Mouse (Mus musculus): ENCODE results near the gene Bst1.

Gene Bst1

GRCm38 (mm10) chr5:43860670-43861431 is 42.2 kb downstream of the Bst1 start:
- no peak for DNase-seq

GRCm38 (mm10) chr5:43863642-43864041 is 45.0 kb downstream of the Bst1 start:
- no peak for DNase-seq

GRCm38 (mm10) chr5:43865316-43865715 is 46.6 kb downstream of the Bst1 start:
- DNase-seq, result no peak

- no peak for DNase-seq
Measured at GRCm38 (mm10) chr5:43868253-43868652, 49.6 kb downstream of the Bst1 start, which contains the start of gene Cd38. Gene Cd38 (plus strand): TSS chr5:43868553.

GRCm38 (mm10) chr5:43868711-43869600 is 50.3 kb downstream of the Bst1 start:
- peak; percentile 37 to 38 for DNase-seq

- no peak for DNase-seq
Measured at GRCm38 (mm10) chr5:43871845-43872244, 53.2 kb downstream of the Bst1 start.

GRCm38 (mm10) chr5:43872652-43873051 is 54.0 kb downstream of the Bst1 start:
- no peak for DNase-seq

- no peak for DNase-seq
Measured at GRCm38 (mm10) chr5:43882034-43882433, 63.3 kb downstream of the Bst1 start.

- no peak for DNase-seq
Measured at GRCm38 (mm10) chr5:43885060-43885820, 66.6 kb downstream of the Bst1 start.

- peak in 1 of 2 experiments; percentile 48 for DNase-seq
Measured at GRCm38 (mm10) chr5:43892386-43892785, 73.7 kb downstream of the Bst1 start.

Measured in lung, postnatal 4 days (tissue).